Mouse (Mus musculus) common myeloid progenitor, adult 5-6 weeks (primary cell): ENCODE data around the gene Eml3. TPM values are rescaled to one million over a fixed set of nuclear protein-coding genes. Genes with fewer than 3 reads are reported as not detected.
"Not testable (repeated sequence)": the region's sequence is repeated elsewhere in the genome, so short reads cannot be mapped to it uniquely, and the experiment has no call there.

ENCODE experiments used
- ATAC-seq: replicated peaks from 2 replicates; pipeline ENCODE4 v1.8.0; 2016; ENCODE audit warnings: low read depth, mild to moderate bottlenecking, moderate TSS enrichment, inconsistent platforms; ENCODE audit not compliant: poor library complexity, severe bottlenecking
- total RNA-seq: library from RNA; stranded (forward); fragments of 200-1000, 187-1606 nt; gene quantifications from 2 replicates; pipeline ENCODE4 v1.2.3, GENCODE M21; 2017

The Eml3 gene
- total RNA-seq = 22.9 and 41.2 TPM in 2 replicates

DNA sequence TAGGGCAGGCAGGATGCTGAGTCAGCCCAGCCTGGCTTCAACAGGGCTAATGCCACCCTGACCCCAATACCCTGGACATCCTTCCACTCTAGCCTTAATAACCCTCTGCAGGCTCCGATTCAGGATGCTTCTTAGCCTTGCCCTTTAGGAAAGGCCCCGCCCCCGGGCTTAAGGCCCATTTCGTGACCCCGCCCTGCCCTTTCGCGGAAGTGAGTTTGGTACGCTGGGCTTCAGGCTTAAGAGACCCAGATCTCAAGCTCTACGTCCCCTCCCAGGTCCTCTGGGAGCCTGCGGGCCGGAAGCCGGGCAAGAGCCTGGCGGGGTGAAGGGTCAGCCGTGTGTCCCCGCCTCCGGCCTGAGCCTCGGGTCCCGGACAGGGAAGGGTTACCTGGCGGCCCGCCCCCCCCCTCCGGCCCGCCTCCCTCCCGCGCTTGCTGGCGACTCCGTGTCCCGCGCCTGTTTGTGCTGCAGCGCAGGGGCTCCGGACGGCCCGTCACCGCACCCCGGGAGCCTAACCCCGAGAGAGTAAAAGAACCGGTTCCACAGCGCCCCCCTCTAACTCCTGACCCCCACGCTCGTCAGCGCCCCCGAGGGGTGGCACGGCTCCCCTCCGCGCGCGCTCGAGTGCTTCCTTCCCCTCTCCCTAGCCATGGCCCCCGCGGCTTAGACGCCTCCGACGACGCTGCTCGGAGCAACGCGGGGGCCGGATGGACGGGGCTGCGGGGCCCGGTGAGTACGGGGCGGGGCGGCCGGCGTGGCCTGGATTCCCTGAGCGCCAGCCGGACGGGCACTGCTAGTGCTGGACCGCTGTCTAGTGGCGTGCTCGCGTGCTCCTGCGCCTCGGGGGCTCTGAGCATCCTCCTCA lies at the start of gene Eml3, which contains the start of gene Rom1:
Gene Eml3, plus strand, starts transcription at position 329 of the 865 bp plus-strand sequence.
Gene Rom1, minus strand, starts transcription at position 133 of the 865 bp plus-strand sequence.
- peak; percentile 72 for ATAC-seq

GRCm38 (mm10) chr19:8880311-8881033 lies 48.9 kb upstream of the Eml3 start, which contains the start of gene Uqcc3:
TSS of gene Uqcc3 (minus strand) at chr19:8880923.
- peak; percentile 99 for ATAC-seq

GRCm38 (mm10) chr19:8881034-8881392 lies 48.3 kb upstream of the Eml3 start:
- ATAC-seq = peak; percentile 23

- ATAC-seq = no peak
Measured at GRCm38 (mm10) chr19:8883616-8884015, 45.7 kb upstream of the Eml3 start, which contains the start of the genes Lbhd1 and Gm49403. TSS of gene Lbhd1 (plus strand) at chr19:8883732. TSS of gene Gm49403 (plus strand) at chr19:8883930.

- no peak for ATAC-seq
Measured at GRCm38 (mm10) chr19:8886916-8887584, 42.3 kb upstream of the Eml3 start.

GRCm38 (mm10) chr19:8887585-8888463 lies 41.5 kb upstream of the Eml3 start:
- no peak for ATAC-seq

- ATAC-seq = peak; percentile 89
Measured at GRCm38 (mm10) chr19:8888511-8889385, 40.6 kb upstream of the Eml3 start, which contains the start of the genes 1810009A15Rik and Gm49416. TSS of gene 1810009A15Rik (plus strand) at chr19:8888853. TSS of gene Gm49416 (plus strand) at chr19:8888926.

- ATAC-seq = peak; percentile 53
Measured at GRCm38 (mm10) chr19:8892829-8893766, 36.3 kb upstream of the Eml3 start, which contains the start of gene Ints5. TSS of gene Ints5 (plus strand) at chr19:8893005.

GRCm38 (mm10) chr19:8895397-8895960 lies 33.9 kb upstream of the Eml3 start:
- ATAC-seq = no peak

DNA sequence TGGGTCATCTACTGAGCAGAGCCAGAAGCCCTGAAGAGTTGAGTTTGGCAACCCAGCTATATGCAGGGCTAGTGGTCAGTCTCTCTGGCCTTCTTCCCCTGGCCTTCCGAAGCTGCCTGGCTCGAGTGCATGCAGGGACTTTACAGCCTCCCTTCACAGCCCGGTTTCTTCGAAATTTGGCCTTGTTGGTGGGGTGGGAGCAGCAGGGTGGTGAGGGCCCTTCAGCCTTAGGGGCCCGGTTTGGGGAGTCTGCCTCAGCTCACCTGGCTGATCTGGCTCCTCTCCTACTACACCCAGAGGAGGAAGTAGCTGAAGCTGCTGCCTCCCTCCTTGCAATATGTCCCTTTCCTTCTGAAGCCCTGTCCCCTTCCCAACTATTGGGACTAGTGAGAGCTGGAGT lies 33.1 kb upstream of the Eml3 start:
- ATAC-seq = not testable (repeated sequence)

DNA sequence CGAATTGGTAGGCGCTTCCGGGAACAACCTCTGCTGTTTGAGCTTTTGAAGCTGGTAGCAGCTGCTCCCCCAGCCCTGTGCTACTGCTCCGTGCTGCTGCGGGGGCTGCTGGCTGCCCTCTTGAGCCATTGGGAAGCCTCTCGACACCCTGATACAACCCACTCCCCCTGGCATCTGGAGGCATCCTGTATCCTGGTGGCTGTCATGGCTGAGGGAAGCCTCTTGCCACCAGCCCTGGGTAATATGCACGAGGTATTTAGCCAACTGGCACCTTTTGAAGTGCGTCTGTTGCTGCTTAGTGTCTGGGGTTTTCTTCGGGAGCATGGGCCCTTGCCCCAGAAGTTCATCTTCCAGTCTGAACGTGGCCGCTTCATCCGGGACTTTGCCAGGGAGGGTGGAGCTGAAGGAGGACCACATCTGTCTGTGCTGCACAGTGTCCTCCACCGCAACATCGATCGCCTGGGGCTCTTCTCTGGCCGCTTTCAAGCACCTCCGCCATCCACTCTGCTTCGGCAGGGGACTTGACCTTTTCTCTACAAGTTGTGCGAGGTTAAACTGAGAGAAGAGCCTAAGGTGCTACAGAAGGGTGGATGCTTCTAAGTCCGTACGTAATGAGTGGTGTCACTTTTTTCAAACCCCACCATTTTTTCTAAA lies 32.0 kb upstream of the Eml3 start:
- ATAC-seq = peak; percentile 3; the same call in 1 of the 2 replicates

GRCm38 (mm10) chr19:8897865-8898495 lies 31.4 kb upstream of the Eml3 start, which contains the start of gene Ganab:
TSS of gene Ganab (plus strand) at chr19:8898071.
- peak; percentile 98 for ATAC-seq

DNA sequence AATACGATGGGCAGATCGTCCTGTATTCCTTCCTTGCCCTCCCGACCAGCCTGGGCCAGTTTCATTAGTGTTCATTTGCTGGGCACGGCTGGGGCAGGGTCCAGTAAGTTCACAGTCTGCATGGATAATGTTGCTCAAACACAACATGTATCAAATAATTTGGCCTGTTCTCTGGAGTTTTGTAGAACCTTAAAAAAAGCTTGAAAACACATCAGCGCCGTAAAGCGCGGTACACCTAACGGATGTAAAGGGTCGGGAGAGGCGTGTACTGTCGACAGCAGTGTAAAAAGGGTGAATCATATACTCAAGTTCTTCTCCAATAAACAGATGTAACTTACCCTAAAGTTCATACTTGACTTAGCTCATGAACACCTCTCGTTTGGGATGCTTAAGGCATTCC lies 30.8 kb upstream of the Eml3 start:
- ATAC-seq = no peak

DNA sequence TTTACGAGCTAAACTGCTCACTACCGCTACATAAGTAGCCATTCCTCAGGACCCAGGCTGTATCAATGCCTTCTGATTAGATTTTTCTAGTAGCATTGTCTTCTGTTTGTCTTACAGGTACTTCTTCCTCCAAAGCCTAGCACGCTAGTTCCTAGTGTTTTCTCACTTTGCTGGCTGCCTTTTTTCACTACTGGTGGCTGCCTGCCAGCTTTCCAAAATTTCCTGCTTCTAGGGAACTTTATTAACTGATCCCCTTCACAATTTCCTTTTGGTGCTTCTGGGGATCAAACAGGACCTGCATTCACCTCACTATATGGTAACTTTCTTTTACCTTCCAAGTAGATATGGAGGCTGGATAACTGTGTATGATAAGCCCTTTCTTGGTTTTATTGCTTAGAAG lies 30.3 kb upstream of the Eml3 start:
- no peak for ATAC-seq

DNA sequence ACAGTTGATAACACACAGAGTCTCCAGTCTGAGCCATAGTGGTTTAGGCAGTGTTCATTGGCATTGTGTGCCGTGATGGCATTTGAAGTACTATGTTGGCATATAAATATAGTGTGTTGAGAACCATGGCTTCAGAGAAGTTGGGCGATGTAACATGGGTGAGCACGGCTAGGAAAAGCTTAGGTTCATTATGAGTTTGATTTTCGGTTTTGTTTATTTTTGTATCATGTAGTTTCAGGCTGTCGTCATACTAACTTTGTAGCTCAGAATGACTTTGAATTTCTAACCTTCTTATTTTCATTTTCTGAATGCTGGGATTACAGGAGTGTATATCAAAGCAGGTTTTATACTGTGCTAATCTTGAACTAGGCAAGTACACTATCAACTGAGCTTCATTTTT lies 25.9 kb upstream of the Eml3 start:
- no peak for ATAC-seq

DNA sequence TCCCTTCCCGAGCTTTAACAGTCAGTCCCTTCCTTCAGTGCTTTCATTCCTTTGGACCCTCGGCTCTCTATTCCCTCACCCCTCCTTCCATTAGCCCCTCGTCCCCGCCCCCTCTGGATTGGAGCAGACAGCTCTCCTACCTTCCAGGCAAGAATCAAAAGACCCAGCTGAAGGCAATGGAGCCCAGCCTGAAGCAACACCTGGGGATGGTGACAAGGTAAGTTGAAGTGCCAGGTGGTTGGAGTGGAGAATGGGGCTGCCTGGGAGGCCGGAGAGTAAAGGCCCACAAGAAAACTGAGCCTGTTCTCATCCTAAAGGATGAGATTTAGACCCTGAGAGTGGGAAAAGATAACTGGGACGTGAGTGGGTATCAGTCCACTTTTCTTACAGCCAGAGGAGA lies 20.8 kb upstream of the Eml3 start:
- ATAC-seq = no peak
